Mouse (Mus musculus) forebrain, embryonic 11.5 days (tissue): Measurements from ENCODE around the gene Gm45799. TPM values are rescaled to one million over a fixed set of nuclear protein-coding genes. Genes with fewer than 3 reads are reported as not detected.

Experiments used
- ATAC-seq: fragments of 200-750 bp; cut with Nextera tagmentation; replicated peaks from 2 replicates; pipeline ENCODE4 v1.8.0; 2017; ENCODE audit warnings: moderate TSS enrichment; ENCODE audit not compliant: low FRiP score
- DNase-seq: peaks from one replicate; pipeline ENCODE4 v3.0.0-alpha.2; 2017; ENCODE audit warnings: low spot score
- H3K27ac ChIP-seq: fragments of 300-500 bp; sonication (generic); 2 replicates; pipeline ENCODE4 v1.5.1; 2014; ENCODE audit warnings: low read depth, low read length
- H3K27me3 ChIP-seq: fragments of 300-500 bp; sonication (generic); 2 replicates; pipeline ENCODE4 v1.6.1; 2014; ENCODE audit warnings: mild to moderate bottlenecking, low read length, mixed read lengths; ENCODE audit not compliant: control insufficient read depth, insufficient read depth
- H3K36me3 ChIP-seq: fragments of 300-500 bp; sonication (generic); 2 replicates; pipeline ENCODE4 v1.6.1; 2014; ENCODE audit warnings: mild to moderate bottlenecking, low read length, moderate library complexity, mixed read lengths; ENCODE audit not compliant: control insufficient read depth, insufficient read depth
- H3K4me1 ChIP-seq: fragments of 300-500 bp; sonication (generic); replicated peaks from 2 replicates; pipeline ENCODE4 v1.6.1; 2014; ENCODE audit warnings: low read length, mixed read lengths; ENCODE audit not compliant: control insufficient read depth, insufficient read depth
- H3K4me2 ChIP-seq: fragments of 300-500 bp; sonication (generic); 2 replicates; pipeline ENCODE4 v1.6.1; 2014; ENCODE audit warnings: low read depth, mild to moderate bottlenecking, low read length, moderate library complexity, mixed read lengths; ENCODE audit not compliant: severe bottlenecking
- H3K4me3 ChIP-seq: fragments of 300-500 bp; sonication (generic); 2 replicates; pipeline ENCODE4 v1.5.1; 2014; ENCODE audit warnings: low read depth, low read length
- H3K9ac ChIP-seq: fragments of 300-500 bp; sonication (generic); 2 replicates; pipeline ENCODE4 v1.6.1; 2014; ENCODE audit warnings: low read length
- H3K9me3 ChIP-seq: fragments of 300-500 bp; sonication (generic); 2 replicates; pipeline ENCODE4 v1.6.1; 2016; ENCODE audit warnings: low read length, mixed read lengths; ENCODE audit not compliant: control insufficient read depth
- WGBS: fragments of 180-500 bp; shearing (Covaris S2); extraction: QIAGEN DNeasy Blood & Tissue Kit; methylation state at CpG from one replicate; pipeline ENCODE4 v1.1.7; 2014; 5-methylcytosine and 5-hydroxymethylcytosine counted together
- polyA plus RNA-seq: library from polyadenylated mRNA; unstranded; fragments of >200 nt; fragmentation: Nextera tagmentation; extraction: Ambion mirVana; gene quantifications from 2 replicates; pipeline ENCODE4 v1.2.1, GENCODE M21; 2014

The Gm45799 gene
- polyA plus RNA-seq, 1 experiment from 2014 or later: 14.2 TPM

DNA sequence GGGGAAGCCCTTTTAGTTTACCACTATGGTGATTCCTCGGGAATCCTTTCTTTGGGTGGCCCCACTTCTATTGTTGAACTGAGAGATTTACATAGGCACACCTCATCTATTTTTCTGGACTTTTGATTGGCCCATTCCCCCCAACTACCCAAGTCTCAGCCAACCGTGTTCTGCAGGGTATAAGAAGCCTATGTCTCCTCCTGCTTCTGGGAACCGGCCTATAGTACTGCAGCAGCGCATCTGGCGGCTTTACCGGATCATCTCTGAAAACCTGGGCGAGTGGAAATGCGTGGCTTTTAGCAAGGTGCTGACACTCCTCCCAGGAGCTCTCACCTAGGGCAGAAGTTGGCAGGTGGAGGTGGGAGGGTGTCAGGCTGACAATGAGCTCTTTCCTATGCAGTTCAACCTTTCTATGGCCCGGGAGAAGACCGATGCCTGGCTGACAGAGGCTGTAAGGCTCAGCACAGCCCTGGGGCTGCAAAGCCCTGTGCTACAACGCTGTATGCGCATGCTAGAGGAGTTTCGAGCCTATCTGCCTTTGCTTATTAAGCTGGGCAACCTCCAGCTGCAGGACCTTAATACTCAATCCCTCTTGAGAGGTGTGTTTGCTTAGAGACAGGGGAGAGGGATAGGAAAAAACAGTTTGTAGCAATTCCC is 45.3 kb downstream of the Gm45799 start:
- H3K4me3 ChIP-seq: no peak overlapping the region
- no peaks in the 10 kb centered on the region; the same call in 1 of the 2 replicates for H3K4me1 ChIP-seq
- no peaks in the 10 kb centered on the region for H3K36me3 ChIP-seq
- DNase-seq: no peak
- no peaks in the 10 kb centered on the region for H3K27me3 ChIP-seq
- ATAC-seq: 0 out of 2 replicates have a peak, but pooled peaks have one; percentile 56
- H3K9ac ChIP-seq: no peak overlapping the region
- peak overlapping the region; percentile 24; the same call in 1 of the 2 replicates for H3K4me2 ChIP-seq
- H3K27ac ChIP-seq: no peak overlapping the region
- H3K9me3 ChIP-seq: no peaks in the 10 kb centered on the region
- 11% methylated on average over 13 of the region's 13 CpGs for WGBS

DNA sequence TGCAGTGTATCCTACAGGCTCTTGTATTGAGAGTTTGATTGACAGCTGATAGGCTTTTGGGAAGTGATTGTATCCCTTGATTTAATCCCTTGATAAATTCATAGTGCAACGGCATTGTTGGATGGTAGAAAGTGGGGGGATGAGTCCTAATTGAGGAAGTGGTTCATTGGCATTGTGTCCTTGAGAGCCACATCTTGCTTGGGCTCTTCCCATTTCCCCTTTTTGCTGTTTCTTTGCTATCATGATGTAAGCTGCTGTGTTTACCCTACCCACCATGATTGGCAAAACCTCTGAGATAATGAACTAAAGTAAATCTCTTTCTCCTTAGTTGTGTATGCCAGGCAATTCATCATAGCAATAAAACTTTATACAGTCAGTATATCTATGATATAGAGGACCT is 50.5 kb downstream of the Gm45799 start:
- Histone ChIP-seq H3K36me3 (no peaks in the 10 kb centered on the region), H3K4me3 (no peak overlapping the region), H3K27me3 (no peaks in the 10 kb centered on the region), H3K27ac (no peak overlapping the region), H3K4me2 (no peak overlapping the region), H3K4me1 (no peaks in the 10 kb centered on the region), H3K9me3 (no peaks in the 10 kb centered on the region), H3K9ac (no peak overlapping the region)
- ATAC-seq (no peak), DNase-seq (no peak)
- 73% methylated on average over 1 of the region's 1 CpGs for WGBS

DNA sequence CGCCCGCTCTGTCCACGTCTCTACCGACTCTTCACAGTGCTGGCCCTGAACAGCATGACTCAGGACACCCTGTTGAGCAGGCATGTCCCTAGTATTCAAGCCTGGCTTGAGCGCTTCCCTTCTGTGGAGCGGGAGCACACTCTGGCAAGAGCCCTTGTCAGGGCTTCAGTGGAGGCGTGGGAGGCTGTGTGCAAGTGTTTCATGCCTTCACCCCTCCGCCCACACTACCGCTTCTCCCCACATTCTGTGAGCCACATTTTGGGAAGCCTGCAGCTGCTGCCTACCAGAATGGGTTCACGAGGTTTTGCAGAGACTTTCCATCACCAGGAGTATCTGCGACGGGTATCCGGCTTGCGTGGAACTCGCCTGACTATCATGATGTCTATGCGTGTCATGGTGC is 62.8 kb downstream of the Gm45799 start:
- DNase-seq (no peak), ATAC-seq (no peak)
- H3K9ac ChIP-seq: no peak overlapping the region
- H3K4me2 ChIP-seq: no peak overlapping the region
- 89% methylated on average over 16 of the region's 16 CpGs for WGBS
- no peak overlapping the region for H3K4me3 ChIP-seq
- no peak overlapping the region for H3K27ac ChIP-seq
- H3K9me3 ChIP-seq: no peaks in the 10 kb centered on the region
- H3K36me3 ChIP-seq: no peaks in the 10 kb centered on the region
- no peaks in the 10 kb centered on the region for H3K27me3 ChIP-seq
- no peaks in the 10 kb centered on the region for H3K4me1 ChIP-seq

DNA sequence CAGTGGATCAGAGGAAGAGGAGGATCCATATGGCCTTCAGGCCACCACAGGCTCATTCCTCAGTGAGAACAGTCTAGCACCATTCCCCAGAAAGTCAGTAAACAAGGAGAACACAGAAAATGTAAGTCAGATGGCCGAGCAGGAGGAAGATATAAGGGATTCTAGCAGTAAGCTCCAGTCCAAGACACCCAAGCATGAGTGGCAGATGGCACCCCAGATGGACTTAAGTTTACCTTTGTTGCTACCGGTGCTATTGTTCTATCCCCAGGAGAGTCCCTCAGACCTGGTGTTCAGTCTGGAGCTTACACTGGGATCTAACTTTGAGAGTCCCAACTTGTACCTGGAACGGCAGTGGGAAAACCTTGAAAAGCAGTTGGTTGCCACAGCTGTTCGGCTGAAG is 63.5 kb downstream of the Gm45799 start:
- Histone ChIP-seq H3K27me3 (no peaks in the 10 kb centered on the region), H3K36me3 (no peaks in the 10 kb centered on the region), H3K4me2 (no peak overlapping the region), H3K9ac (no peak overlapping the region), H3K27ac (no peak overlapping the region), H3K9me3 (no peaks in the 10 kb centered on the region), H3K4me1 (no peaks in the 10 kb centered on the region), H3K4me3 (no peak overlapping the region)
- DNase-seq (no peak), ATAC-seq (no peak)
- 90% methylated on average over 4 of the region's 4 CpGs for WGBS

DNA sequence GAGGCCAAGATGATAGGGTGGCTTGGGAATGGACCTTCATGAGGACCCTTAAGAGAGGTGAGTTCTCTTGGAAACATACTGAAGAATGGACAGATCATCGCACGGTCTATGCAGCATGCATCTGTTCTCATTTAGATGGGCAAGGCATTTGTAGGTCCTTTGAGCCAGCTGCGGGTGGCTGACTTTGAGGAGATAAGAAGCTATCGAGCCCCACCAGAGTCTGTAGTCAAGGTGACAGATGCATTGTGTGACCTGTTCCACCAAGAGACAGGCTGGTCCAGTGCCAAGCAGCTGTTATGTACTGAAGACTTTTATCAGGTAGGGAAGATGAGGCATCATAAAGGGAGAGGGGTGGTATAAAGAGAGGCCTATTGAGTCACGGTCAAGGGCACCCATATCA is 68.4 kb downstream of the Gm45799 start:
- DNase-seq: no peak
- no peaks in the 10 kb centered on the region for H3K27me3 ChIP-seq

DNA sequence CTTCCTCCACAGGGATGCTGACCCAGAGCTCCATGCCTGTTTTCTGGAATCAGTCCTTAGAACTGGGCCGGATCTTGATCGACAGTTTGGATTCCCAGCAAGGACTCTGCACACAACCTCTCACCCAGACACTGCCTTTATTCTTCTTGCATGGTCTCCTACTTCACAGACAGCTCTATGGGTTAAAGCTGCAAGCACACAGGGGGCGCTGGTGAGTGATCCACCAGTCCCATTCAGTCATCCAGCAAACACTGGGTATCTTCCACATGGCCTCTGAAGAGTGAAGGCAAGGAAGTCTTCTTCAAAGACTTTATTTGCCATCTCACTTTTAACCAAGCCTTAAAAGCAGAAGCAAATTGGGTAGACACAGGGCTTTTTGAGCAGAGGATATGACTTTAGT is 75.0 kb downstream of the Gm45799 start:
- 58% methylated on average over 3 of the region's 3 CpGs for WGBS
- Histone ChIP-seq H3K27ac (no peak overlapping the region), H3K36me3 (no peaks in the 10 kb centered on the region), H3K4me3 (no peak overlapping the region), H3K4me2 (no peak overlapping the region), H3K27me3 (no peaks in the 10 kb centered on the region), H3K9me3 (no peaks in the 10 kb centered on the region), H3K9ac (no peak overlapping the region), H3K4me1 (no peaks in the 10 kb centered on the region)
- DNase-seq (no peak), ATAC-seq (no peak)

More for the DNA sequence above, 68.4 kb downstream of the Gm45799 start:
- Histone ChIP-seq H3K36me3 (no peaks in the 10 kb centered on the region), H3K9ac (no peak overlapping the region), H3K4me3 (no peak overlapping the region), H3K4me2 (no peak overlapping the region), H3K9me3 (no peaks in the 10 kb centered on the region), H3K27ac (no peak overlapping the region), H3K4me1 (no peaks in the 10 kb centered on the region)
- ATAC-seq: no peak
- WGBS: 93% methylated on average over 5 of the region's 5 CpGs

DNA sequence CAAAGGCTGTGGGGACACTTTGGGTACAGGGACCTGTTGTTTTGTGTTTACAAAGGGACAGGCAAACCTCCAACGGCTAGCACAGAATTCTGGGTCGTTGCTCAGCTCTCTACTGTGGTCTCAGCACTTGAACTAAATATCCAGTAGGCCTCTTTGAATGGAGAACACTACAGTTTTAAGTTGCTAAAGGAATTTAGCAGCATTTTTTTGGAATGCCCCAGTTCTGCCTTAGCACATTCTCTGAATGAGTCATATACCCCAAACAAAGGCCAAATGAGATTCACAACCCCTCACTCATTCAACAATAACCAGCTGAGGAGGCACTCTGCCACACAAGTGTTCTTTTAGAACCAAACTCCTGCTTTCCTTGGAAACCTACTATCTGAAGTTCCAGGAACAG is 81.6 kb downstream of the Gm45799 start:
- DNase-seq: no peak
- Histone ChIP-seq H3K9ac (no peak overlapping the region), H3K27ac (no peak overlapping the region), H3K27me3 (no peaks in the 10 kb centered on the region), H3K4me2 (no peak overlapping the region), H3K4me3 (no peak overlapping the region), H3K4me1 (no peaks in the 10 kb centered on the region), H3K9me3 (no peaks in the 10 kb centered on the region), H3K36me3 (no peaks in the 10 kb centered on the region)
- ATAC-seq: no peak
- WGBS: 73% methylated on average over 2 of the region's 2 CpGs

DNA sequence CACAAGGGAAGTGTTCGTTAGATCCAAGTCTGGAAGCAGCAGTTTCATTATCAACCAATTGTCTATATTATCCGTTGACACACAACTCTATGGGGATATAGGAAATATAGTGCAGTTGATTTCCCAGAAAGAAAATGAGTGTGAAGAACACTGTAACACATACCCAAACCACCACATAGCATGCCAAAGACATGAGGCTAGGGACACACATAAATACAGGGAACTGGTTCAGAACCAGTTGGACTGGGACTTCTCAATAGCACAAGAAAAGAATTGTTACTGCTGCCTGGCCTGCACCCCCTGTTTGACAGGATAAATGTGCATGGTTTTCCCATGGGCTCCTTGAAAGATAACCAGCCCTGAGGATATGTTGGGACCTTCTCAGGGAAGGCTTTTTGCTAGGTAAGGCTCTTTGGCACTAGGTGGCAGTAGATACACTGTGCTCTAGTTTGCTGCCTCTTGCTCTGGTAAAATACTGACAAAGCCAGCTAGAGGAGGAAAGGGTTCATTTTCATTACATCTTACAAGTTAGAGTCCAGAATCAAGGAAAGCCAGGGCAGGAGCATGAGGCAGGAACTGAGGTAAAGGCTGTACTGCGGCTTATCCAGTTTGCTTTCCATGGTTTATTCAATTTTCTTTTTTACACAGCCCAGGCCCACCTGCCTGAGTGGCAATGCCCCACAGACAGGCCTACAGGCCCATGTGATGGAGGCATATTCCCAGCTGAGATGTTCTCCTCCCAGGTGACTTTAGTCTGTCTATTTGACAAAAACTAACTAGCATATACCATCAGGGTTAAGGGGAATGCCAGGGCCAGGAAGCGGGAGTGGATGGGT is 86.0 kb downstream of the Gm45799 start:
- Histone ChIP-seq H3K9ac (no peak overlapping the region), H3K4me2 (no peak overlapping the region), H3K9me3 (no peaks in the 10 kb centered on the region), H3K27me3 (no peaks in the 10 kb centered on the region), H3K36me3 (no peaks in the 10 kb centered on the region; the same call in 1 of the 2 replicates), H3K27ac (no peak overlapping the region), H3K4me3 (no peak overlapping the region), H3K4me1 (no peaks in the 10 kb centered on the region; the same call in 1 of the 2 replicates)
- ATAC-seq (peak; percentile 77), DNase-seq (no peak)
- 79% methylated on average over 4 of the region's 4 CpGs for WGBS
